Mouse (Mus musculus) thymus, adult 2 months (tissue): ENCODE measurements at regions not wholly inside any gene's neighbourhood (a gene's known extent, or its start where the extent isn't known, plus 50 kb on each side); places are given as distances from the start of the nearest gene placed in this dataset.

Source experiments
- DNase-seq: peaks from one replicate; pipeline ENCODE4 v3.0.0; 2021
- H3K27ac ChIP-seq: fragments of 200-500 bp; 2 replicates; pipeline ENCODE4 v1.5.1; 2012; ENCODE audit warnings: low read length, control low read depth; ENCODE audit not compliant: control insufficient read depth, insufficient read depth
- H3K27me3 ChIP-seq: fragments of 200-500 bp; 2 replicates; pipeline ENCODE4 v1.6.1; 2012; ENCODE audit warnings: mild to moderate bottlenecking, low read length, moderate library complexity, mixed read lengths; ENCODE audit not compliant: control insufficient read depth, insufficient read depth
- H3K36me3 ChIP-seq: fragments of 200-500 bp; 2 replicates; pipeline ENCODE4 v1.6.1; 2012; ENCODE audit warnings: mild to moderate bottlenecking, low read length, moderate library complexity; ENCODE audit not compliant: control insufficient read depth, insufficient read depth
- H3K4me1 ChIP-seq: fragments of 200-500 bp; replicated peaks from 2 replicates; pipeline ENCODE4 v1.6.1; 2012; ENCODE audit warnings: low read length; ENCODE audit not compliant: control insufficient read depth, insufficient read depth
- H3K4me3 ChIP-seq: fragments of 200-500 bp; 2 replicates; pipeline ENCODE4 v1.5.1; 2012; ENCODE audit warnings: mild to moderate bottlenecking, low read length, control low read depth, moderate library complexity; ENCODE audit not compliant: control insufficient read depth, insufficient read depth
- CTCF ChIP-seq: fragments of 200-500 bp; IDR thresholded peaks from 2 replicates; pipeline ENCODE4 v1.5.1; 2012; ENCODE audit warnings: mild to moderate bottlenecking, control low read depth, low read length, moderate library complexity, borderline replicate concordance; ENCODE audit not compliant: control insufficient read depth, poor library complexity, insufficient read depth; ENCODE audit errors: extremely low read depth
- POLR2A ChIP-seq: fragments of 200-500 bp; IDR thresholded peaks from 2 replicates; pipeline ENCODE4 v1.6.1; 2012; ENCODE audit warnings: mild to moderate bottlenecking, low read length, control low read depth, moderate library complexity; ENCODE audit not compliant: control insufficient read depth, poor library complexity, insufficient read depth; ENCODE audit errors: extremely low read depth
- WGBS: fragments of 180-500 bp; shearing (Covaris S2); methylation state at CpG from one replicate; pipeline ENCODE4 v1.1.7; 2018; 5-methylcytosine and 5-hydroxymethylcytosine counted together

- DNase-seq, result no peak
- TF ChIP-seq CTCF, result no peak
- TF ChIP-seq POLR2A, result no peak
- 86% methylated on average over 3 of the region's 3 CpGs for WGBS
- no peak overlapping the region for H3K4me3 ChIP-seq
- H3K27me3 ChIP-seq, result no peaks in the 10 kb centered on the region
- H3K27ac ChIP-seq, result no peak overlapping the region
- H3K4me1 ChIP-seq, result no peaks in the 10 kb centered on the region
- no peaks in the 10 kb centered on the region for H3K36me3 ChIP-seq
These were observed 501.5 kb downstream of the Rab28 start for GRCm38 (mm10) chr5:41206462-41206861.

GRCm38 (mm10) chr5:41204417-41204816, 503.5 kb downstream of the Rab28 start:
- Histone ChIP-seq H3K36me3 (no peaks in the 10 kb centered on the region), H3K4me1 (no peaks in the 10 kb centered on the region), H3K27me3 (no peaks in the 10 kb centered on the region), H3K4me3 (no peak overlapping the region), H3K27ac (no peak overlapping the region)
- DNase-seq, result no peak
- TF ChIP-seq POLR2A (no peak), CTCF (no peak)

DNA sequence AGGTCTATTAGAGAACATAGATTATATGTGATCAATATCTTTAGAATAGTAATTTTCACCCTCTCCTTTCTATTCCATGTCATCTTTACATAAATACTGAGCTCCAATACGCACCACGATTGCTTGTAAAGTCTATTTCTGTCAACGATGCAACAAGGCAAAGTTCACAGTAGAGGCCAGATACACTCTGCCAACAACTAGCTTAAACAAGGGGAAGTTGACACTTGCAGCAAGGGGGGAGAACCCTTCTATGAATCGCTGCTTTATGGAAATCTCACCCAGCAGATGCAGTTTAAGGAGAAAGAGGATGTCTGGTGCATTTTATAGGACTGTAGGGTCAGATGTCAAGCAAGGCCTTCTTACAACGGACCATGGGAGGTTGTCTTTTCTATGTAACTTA, 520.8 kb downstream of the Rab28 start:
- Histone ChIP-seq H3K4me1 (no peaks in the 10 kb centered on the region), H3K4me3 (no peak overlapping the region), H3K27me3 (no peaks in the 10 kb centered on the region), H3K27ac (no peak overlapping the region), H3K36me3 (no peaks in the 10 kb centered on the region)
- DNase-seq, result no peak
- no peak for TF ChIP-seq CTCF
- no peak for TF ChIP-seq POLR2A
- WGBS, result 41% methylated on average over 5 of the region's 5 CpGs

DNA sequence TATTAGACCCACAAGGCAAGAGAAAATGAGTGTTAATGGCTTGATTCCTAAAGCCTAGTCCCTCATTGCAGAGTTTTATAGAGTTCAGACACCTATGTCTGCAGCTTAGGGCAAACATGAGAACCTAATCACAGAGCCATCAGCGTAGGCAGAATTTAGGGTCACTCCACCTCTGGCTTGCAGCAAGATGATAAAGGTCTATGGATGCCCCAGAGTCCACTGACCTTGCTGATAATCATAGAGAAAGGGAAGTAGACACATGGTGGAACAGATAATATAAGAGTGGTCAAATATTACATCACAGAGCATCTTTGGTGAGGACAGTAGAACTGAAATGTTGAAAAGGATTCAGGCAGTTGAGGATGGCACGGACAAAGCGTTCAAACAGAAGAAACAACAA, 530.7 kb downstream of the Rab28 start:
- WGBS, result 89% methylated on average over 3 of the region's 3 CpGs
- Histone ChIP-seq H3K27me3 (no peaks in the 10 kb centered on the region), H3K36me3 (no peaks in the 10 kb centered on the region), H3K4me1 (no peaks in the 10 kb centered on the region), H3K27ac (no peak overlapping the region), H3K4me3 (no peak overlapping the region)
- no peak for TF ChIP-seq CTCF
- no peak for TF ChIP-seq POLR2A
- no peak for DNase-seq

- Histone ChIP-seq H3K27ac (no peak overlapping the region), H3K4me3 (no peak overlapping the region), H3K4me1 (no peaks in the 10 kb centered on the region), H3K27me3 (no peaks in the 10 kb centered on the region), H3K36me3 (no peaks in the 10 kb centered on the region)
- no peak for DNase-seq
- TF ChIP-seq CTCF (no peak), POLR2A (no peak)
- WGBS, result 90% methylated on average over 14 of the region's 14 CpGs
These were observed 541.9 kb downstream of the Rab28 start for GRCm38 (mm10) chr5:41165870-41166626.

- TF ChIP-seq POLR2A (no peak), CTCF (no peak)
- no peaks in the 10 kb centered on the region for H3K4me1 ChIP-seq
- H3K4me3 ChIP-seq, result no peak overlapping the region
- H3K36me3 ChIP-seq, result no peaks in the 10 kb centered on the region
- H3K27ac ChIP-seq, result no peak overlapping the region
- 20% methylated on average over 5 of the region's 5 CpGs for WGBS
- DNase-seq, result no peak
- H3K27me3 ChIP-seq, result no peaks in the 10 kb centered on the region
These were observed 582.9 kb downstream of the Rab28 start for GRCm38 (mm10) chr5:41125050-41125449.

- Histone ChIP-seq H3K27me3 (no peaks in the 10 kb centered on the region), H3K36me3 (no peaks in the 10 kb centered on the region), H3K27ac (no peak overlapping the region), H3K4me1 (no peaks in the 10 kb centered on the region), H3K4me3 (no peak overlapping the region)
- 60% methylated on average over 3 of the region's 3 CpGs for WGBS
- DNase-seq, result no peak
- TF ChIP-seq POLR2A (no peak), CTCF (no peak)
These were observed 590.3 kb downstream of the Rab28 start for GRCm38 (mm10) chr5:41117658-41118057.
